Mouse (Mus musculus): ENCODE measurements around the gene Atg101. TPM values are rescaled to one million over a fixed set of nuclear protein-coding genes. Genes with fewer than 3 reads are reported as not detected.
A peak's percentile ranks its signal among the peaks of the same experiment; 100 is the strongest.

The Atg101 gene
- polyA plus RNA-seq, 1 experiment from 2014 or later: 25.5 TPM

DNA sequence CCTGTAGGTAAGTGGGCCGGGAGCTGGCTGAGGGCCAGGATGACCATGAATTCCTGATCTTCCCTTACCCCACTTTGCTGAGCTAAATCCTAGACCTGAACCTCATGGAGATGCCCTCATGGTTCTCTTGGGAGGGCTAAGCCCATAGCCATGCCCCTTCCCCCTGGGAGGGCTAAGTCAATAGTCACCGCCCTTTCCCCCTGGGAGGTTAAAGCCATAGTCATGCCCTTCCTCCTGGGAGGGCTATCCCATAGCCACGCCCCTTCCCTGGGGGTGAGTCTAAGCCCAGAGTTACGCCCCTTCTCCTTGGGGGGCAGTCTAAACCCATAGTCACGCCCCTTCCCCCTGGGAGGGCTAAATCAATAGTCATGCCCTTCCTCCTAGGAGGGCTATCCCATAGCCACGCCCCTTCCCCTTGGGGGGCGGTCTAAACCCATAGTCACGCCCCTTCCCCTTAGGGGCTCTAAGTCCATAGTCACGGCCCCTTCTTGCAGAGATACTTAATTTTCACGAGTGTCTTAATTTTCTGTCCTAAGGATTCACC, 42.0 kb downstream of the Atg101 start:
- no peak overlapping the region for H3K27ac ChIP-seq (replicated peaks)
- ATAC-seq (ENCODE audit: insufficient read depth): no peak
- H3K4me1 ChIP-seq (replicated peaks): no peaks in the 10 kb centered on the region; the same call in 1 of the 2 replicates
- H3K36me3 ChIP-seq (replicated peaks): no peaks in the 10 kb centered on the region
- no peak overlapping the region for H3K9ac ChIP-seq
- H3K9me3 ChIP-seq (replicated peaks): no peaks in the 10 kb centered on the region
- H3K27me3 ChIP-seq: no peaks in the 10 kb centered on the region
- WGBS (ENCODE audit: insufficient replicate concordance): 28% methylated on average over 10 of the region's 10 CpGs
- H3K4me3 ChIP-seq (replicated peaks): no peak overlapping the region
- no peak overlapping the region for H3K4me2 ChIP-seq

GRCm38 (mm10) chr15:101327282-101327681, 43.2 kb downstream of the Atg101 start:
- ATAC-seq (ENCODE audit: insufficient read depth): no peak
- H3K36me3 ChIP-seq (replicated peaks): no peaks in the 10 kb centered on the region
- no peak overlapping the region for H3K9ac ChIP-seq
- no peaks in the 10 kb centered on the region for H3K27me3 ChIP-seq
- 1% methylated on average over 6 of the region's 6 CpGs for WGBS (ENCODE audit: insufficient replicate concordance)
- no peaks in the 10 kb centered on the region for H3K9me3 ChIP-seq (replicated peaks)
- no peak overlapping the region for H3K4me3 ChIP-seq (replicated peaks)
- no peak overlapping the region for H3K4me2 ChIP-seq
- H3K27ac ChIP-seq (replicated peaks): no peak overlapping the region
- H3K4me1 ChIP-seq (replicated peaks): no peaks in the 10 kb centered on the region

GRCm38 (mm10) chr15:101328876-101329563, 44.9 kb downstream of the Atg101 start:
- Histone ChIP-seq H3K4me3 (replicated peaks) (no peak overlapping the region), H3K9ac (no peak overlapping the region), H3K4me2 (no peak overlapping the region), H3K9me3 (replicated peaks) (no peaks in the 10 kb centered on the region), H3K36me3 (replicated peaks) (no peaks in the 10 kb centered on the region), H3K27ac (replicated peaks) (no peak overlapping the region), H3K4me1 (replicated peaks) (no peaks in the 10 kb centered on the region), H3K27me3 (no peaks in the 10 kb centered on the region)
- WGBS (ENCODE audit: insufficient replicate concordance): 42% methylated on average over 3 of the region's 3 CpGs
- ATAC-seq (ENCODE audit: insufficient read depth): no peak

DNA sequence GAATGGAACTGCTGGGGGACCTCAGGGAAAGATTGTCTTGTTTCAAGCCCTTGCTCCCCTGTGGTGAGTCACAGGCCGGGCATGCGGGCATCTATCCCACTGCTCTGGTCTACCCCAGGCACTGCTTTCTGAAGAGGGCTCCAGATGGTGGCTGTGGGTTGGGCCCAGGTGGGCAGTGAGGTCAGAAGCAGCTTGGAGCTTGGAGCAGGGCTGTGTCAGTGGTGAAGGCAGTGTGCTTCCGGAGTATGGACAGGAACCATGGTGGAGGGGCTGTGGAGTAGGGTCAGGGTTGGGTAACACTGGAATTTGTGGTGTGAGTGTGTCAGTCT, 45.5 kb downstream of the Atg101 start:
- Histone ChIP-seq H3K27ac (replicated peaks) (no peak overlapping the region), H3K36me3 (replicated peaks) (no peaks in the 10 kb centered on the region), H3K4me3 (replicated peaks) (no peak overlapping the region), H3K4me1 (replicated peaks) (no peaks in the 10 kb centered on the region), H3K27me3 (no peaks in the 10 kb centered on the region), H3K9me3 (replicated peaks) (no peaks in the 10 kb centered on the region), H3K4me2 (no peak overlapping the region), H3K9ac (no peak overlapping the region)
- no peak for ATAC-seq (ENCODE audit: insufficient read depth)
- WGBS (ENCODE audit: insufficient replicate concordance): 65% methylated on average over 3 of the region's 3 CpGs

- Histone ChIP-seq H3K36me3 (replicated peaks) (no peaks in the 10 kb centered on the region), H3K4me1 (replicated peaks) (0 out of 2 replicates have a peak, but pooled peaks cover 2% of the 10 kb centered on the region), H3K4me3 (replicated peaks) (no peak overlapping the region), H3K27me3 (peaks cover 2% of the 10 kb centered on the region; the same call in 1 of the 2 replicates), H3K27ac (replicated peaks) (no peak overlapping the region), H3K9me3 (replicated peaks) (no peaks in the 10 kb centered on the region), H3K9ac (no peak overlapping the region), H3K4me2 (no peak overlapping the region)
- 67% methylated on average over 4 of the region's 4 CpGs for WGBS (ENCODE audit: insufficient replicate concordance)
- ATAC-seq (ENCODE audit: insufficient read depth): no peak
Measured at GRCm38 (mm10) chr15:101331090-101331489, 47.0 kb downstream of the Atg101 start.

GRCm38 (mm10) chr15:101332370-101332769, 48.3 kb downstream of the Atg101 start:
- Histone ChIP-seq H3K9ac (no peak overlapping the region), H3K36me3 (replicated peaks) (no peaks in the 10 kb centered on the region), H3K27me3 (peaks cover 12% of the 10 kb centered on the region; the same call in 1 of the 2 replicates), H3K9me3 (replicated peaks) (no peaks in the 10 kb centered on the region), H3K4me1 (replicated peaks) (0 out of 2 replicates have a peak, but pooled peaks cover 7% of the 10 kb centered on the region), H3K27ac (replicated peaks) (no peak overlapping the region), H3K4me3 (replicated peaks) (no peak overlapping the region), H3K4me2 (no peak overlapping the region)
- ATAC-seq (ENCODE audit: insufficient read depth): no peak
- 50% methylated on average over 4 of the region's 4 CpGs for WGBS (ENCODE audit: insufficient replicate concordance)

DNA sequence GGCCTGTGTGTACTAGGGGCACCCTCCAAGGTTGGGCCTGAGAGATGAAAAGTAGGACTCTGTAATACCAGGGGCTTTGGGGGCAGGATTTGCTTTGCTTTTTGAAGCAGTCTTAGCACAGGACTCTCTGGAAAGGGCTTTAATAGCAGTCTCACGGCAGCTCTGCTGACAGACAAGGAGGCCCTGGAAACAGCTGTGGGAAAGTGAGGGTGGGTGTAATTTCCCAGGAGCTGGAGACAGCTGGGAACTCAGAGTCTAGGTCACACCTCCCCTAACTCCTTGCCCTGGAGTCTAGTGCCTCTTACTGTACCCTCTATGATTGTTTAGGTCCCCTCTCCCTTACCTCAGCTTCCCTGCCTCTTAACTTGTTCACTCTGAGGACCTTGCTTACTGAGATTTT, 49.1 kb downstream of the Atg101 start:
- Histone ChIP-seq H3K9ac (no peak overlapping the region), H3K36me3 (replicated peaks) (no peaks in the 10 kb centered on the region), H3K9me3 (replicated peaks) (no peaks in the 10 kb centered on the region), H3K4me2 (no peak overlapping the region), H3K27ac (replicated peaks) (no peak overlapping the region), H3K4me3 (replicated peaks) (no peak overlapping the region), H3K27me3 (peaks cover 12% of the 10 kb centered on the region; the same call in 1 of the 2 replicates), H3K4me1 (replicated peaks) (0 out of 2 replicates have a peak, but pooled peaks cover 7% of the 10 kb centered on the region)
- no peak for ATAC-seq (ENCODE audit: insufficient read depth)
- WGBS (ENCODE audit: insufficient replicate concordance): 9% methylated on average over 1 of the region's 1 CpGs

GRCm38 (mm10) chr15:101333648-101334047, 49.6 kb downstream of the Atg101 start:
- H3K36me3 ChIP-seq (replicated peaks): no peaks in the 10 kb centered on the region
- no peak overlapping the region for H3K4me3 ChIP-seq (replicated peaks)
- peaks cover 17% of the 10 kb centered on the region; the same call in 1 of the 2 replicates for H3K27me3 ChIP-seq
- H3K27ac ChIP-seq (replicated peaks): no peak overlapping the region
- H3K9ac ChIP-seq: no peak overlapping the region
- H3K4me2 ChIP-seq: no peak overlapping the region
- H3K9me3 ChIP-seq (replicated peaks): no peaks in the 10 kb centered on the region
- 11% methylated on average over 4 of the region's 4 CpGs for WGBS (ENCODE audit: insufficient replicate concordance)
- no peak for ATAC-seq (ENCODE audit: insufficient read depth)
- 0 out of 2 replicates have a peak, but pooled peaks cover 7% of the 10 kb centered on the region for H3K4me1 ChIP-seq (replicated peaks)

GRCm38 (mm10) chr15:101336474-101337174, 52.6 kb downstream of the Atg101 start:
- Histone ChIP-seq H3K9me3 (replicated peaks) (no peaks in the 10 kb centered on the region), H3K4me1 (replicated peaks) (0 out of 2 replicates have a peak, but pooled peaks cover 7% of the 10 kb centered on the region), H3K36me3 (replicated peaks) (no peaks in the 10 kb centered on the region), H3K27me3 (peaks cover 18% of the 10 kb centered on the region; the same call in 1 of the 2 replicates), H3K9ac (no peak overlapping the region), H3K4me3 (replicated peaks) (no peak overlapping the region), H3K4me2 (peak overlapping the region; percentile 39), H3K27ac (replicated peaks) (no peak overlapping the region)
- peak; percentile 45 for ATAC-seq (ENCODE audit: insufficient read depth)
- 9% methylated on average over 24 of the region's 24 CpGs for WGBS (ENCODE audit: insufficient replicate concordance)

- 64% methylated on average over 4 of the region's 4 CpGs for WGBS (ENCODE audit: insufficient replicate concordance)
- no peak for ATAC-seq (ENCODE audit: insufficient read depth)
Measured at GRCm38 (mm10) chr15:101338359-101338758, 54.3 kb downstream of the Atg101 start.

DNA sequence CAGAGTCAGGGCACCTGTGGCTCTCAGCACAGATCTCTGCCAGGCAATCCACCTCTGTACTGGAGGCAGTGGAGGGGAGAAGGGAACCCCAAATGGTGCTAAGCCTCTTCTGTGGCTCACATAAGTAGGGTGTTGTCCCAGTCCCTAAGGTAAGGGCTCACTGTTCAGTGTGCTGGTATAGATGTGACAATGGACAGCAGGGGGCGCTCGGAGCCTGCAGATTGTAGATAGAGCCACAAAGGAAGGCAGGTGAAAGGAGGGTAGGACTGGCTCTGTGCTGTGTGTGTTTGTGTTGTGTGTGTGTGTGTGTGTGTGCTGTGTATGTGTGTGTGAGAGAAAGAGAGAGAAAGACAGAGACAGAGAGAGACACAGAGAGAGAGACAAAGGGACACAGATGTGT, 55.5 kb downstream of the Atg101 start:
- Histone ChIP-seq H3K4me2 (no peak overlapping the region), H3K9ac (no peak overlapping the region), H3K27ac (replicated peaks) (no peak overlapping the region), H3K27me3 (peaks cover 18% of the 10 kb centered on the region; the same call in 1 of the 2 replicates), H3K4me3 (replicated peaks) (no peak overlapping the region), H3K36me3 (replicated peaks) (no peaks in the 10 kb centered on the region), H3K9me3 (replicated peaks) (no peaks in the 10 kb centered on the region), H3K4me1 (replicated peaks) (0 out of 2 replicates have a peak, but pooled peaks cover 7% of the 10 kb centered on the region)
- 0% methylated on average over 2 of the region's 2 CpGs for WGBS (ENCODE audit: insufficient replicate concordance)
- ATAC-seq (ENCODE audit: insufficient read depth): no peak

More at GRCm38 (mm10) chr15:101338359-101338758, 54.3 kb downstream of the Atg101 start:
- Histone ChIP-seq H3K4me1 (replicated peaks) (0 out of 2 replicates have a peak, but pooled peaks cover 7% of the 10 kb centered on the region), H3K9me3 (replicated peaks) (no peaks in the 10 kb centered on the region), H3K36me3 (replicated peaks) (no peaks in the 10 kb centered on the region), H3K27me3 (peaks cover 18% of the 10 kb centered on the region; the same call in 1 of the 2 replicates), H3K9ac (no peak overlapping the region), H3K4me3 (replicated peaks) (no peak overlapping the region), H3K27ac (replicated peaks) (no peak overlapping the region), H3K4me2 (no peak overlapping the region)
